8 mouse cellular contexts compared by ENCODE assay signal in the genomic region with DNA sequence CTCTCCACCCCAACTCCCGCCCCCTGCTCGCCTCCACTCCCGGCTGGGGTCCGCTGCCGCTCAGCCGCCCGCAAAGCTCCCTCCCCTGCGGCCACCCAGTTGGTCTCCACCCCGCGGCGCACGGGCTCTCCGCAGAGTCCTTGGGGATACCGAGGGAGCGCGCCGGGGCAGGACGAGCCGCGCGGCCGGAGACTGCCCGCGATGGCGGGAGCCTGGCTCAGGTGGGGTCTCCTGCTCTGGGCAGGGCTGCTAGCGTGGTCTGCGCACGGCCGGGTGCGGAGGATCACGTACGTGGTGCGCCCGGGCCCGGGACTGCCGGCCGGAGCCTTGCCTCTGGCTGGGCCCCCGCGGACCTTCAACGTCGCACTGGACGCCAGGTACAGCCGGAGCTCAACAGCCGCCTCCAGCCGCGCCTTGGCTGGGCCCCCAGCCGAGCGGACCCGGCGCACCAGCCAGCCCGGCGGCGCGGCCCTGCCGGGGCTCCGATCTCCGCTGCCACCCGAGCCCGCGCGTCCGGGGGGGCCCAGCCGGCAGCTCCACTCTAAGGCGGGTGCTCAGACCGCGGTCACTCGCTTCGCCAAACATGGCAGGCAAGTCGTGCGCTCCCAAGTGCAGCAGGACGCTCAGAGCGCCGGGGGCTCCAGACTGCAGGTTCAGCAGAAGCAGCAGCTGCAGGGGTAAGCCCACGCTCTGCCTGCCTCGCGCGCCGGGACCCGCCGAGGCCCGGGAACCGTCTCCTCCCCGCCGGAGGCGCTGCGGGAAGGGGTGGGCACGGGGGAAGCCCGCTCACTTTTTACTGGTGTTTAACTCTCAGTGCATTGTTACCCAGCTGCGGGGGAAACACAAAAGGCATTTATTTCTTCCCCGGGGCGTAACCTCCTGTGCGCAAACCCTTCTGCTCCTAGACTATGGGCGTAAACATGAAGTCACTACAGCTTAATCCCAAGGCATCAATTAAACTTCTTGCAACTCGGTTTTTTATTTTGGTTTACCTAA. TPM values are rescaled to one million over a fixed set of nuclear protein-coding genes. Genes with fewer than 3 reads are reported as not detected.
A peak's percentile ranks its signal among the peaks of the same experiment; 100 is the strongest.
DNase-seq lines count a peak whose midpoint lies in the region; ATAC-seq and TF ChIP-seq lines count a peak whose summit lies in the region.

No protein-coding gene starts in this region.

- peaks cover 2% of the 10 kb centered on the region for H3K27me3 ChIP-seq in CH12.LX (replicated peaks)
- no peaks in the 10 kb centered on the region for H3K27me3 ChIP-seq in forebrain, embryonic 11.5 days (ENCODE audit: control insufficient read depth, insufficient read depth, low read length)

- ATAC-seq in forebrain, embryonic 11.5 days (replicated peaks; ENCODE audit: low FRiP score): peak; percentile 74
- ATAC-seq in erythroid progenitor cell, adult 5-6 weeks (replicated peaks; ENCODE audit: low FRiP score, poor library complexity, severe bottlenecking): no peak

- no peaks in the 10 kb centered on the region for H3K36me3 ChIP-seq in CH12.LX (replicated peaks in 1 of 2; ENCODE audit: control insufficient read depth in 1 of 2, insufficient read depth in 1 of 2, low read length in 1 of 2)
- H3K36me3 ChIP-seq in forebrain, embryonic 11.5 days (ENCODE audit: control insufficient read depth, insufficient read depth, low read length): no peaks in the 10 kb centered on the region

- peak overlapping the region; percentile 12; the same call in 1 of the 2 replicates for H3K9ac ChIP-seq in CH12.LX (ENCODE audit: insufficient read depth, low read depth)
- H3K9ac ChIP-seq in forebrain, embryonic 11.5 days (ENCODE audit: low read length): peak overlapping the region; percentile 75

- dilution Hi-C loops in CH12.LX (cut with MboI; ENCODE audit: extremely low pct_ligation_motif_present, extremely low pct_unique_long_range_greater_than_20kb, low sequenced_read_pairs): no loop called here

- no peak for TF ChIP-seq EP300 in CH12.LX (IDR thresholded peaks at IDR 0.05; ENCODE audit: low read length)

- no peak overlapping the region for H3K27ac ChIP-seq in CH12.LX (ENCODE audit: insufficient read depth, low read depth)
- no peak overlapping the region for H3K27ac ChIP-seq in forebrain, embryonic 11.5 days (ENCODE audit: low read depth, low read length)
- no peak overlapping the region for H3K27ac ChIP-seq in left cerebral cortex, adult 2 months

- in situ Hi-C loops in CH12.LX (cut with MboI; ENCODE audit: low pct_ligation_motif_present, low pct_unique_long_range_greater_than_20kb, low sequenced_read_pairs): loop anchor here (10.0 kb wide), 1 partner anchor 181 kb away; no protein-coding TSS in a partner anchor

- intact Hi-C loops in heart, postnatal 14 days (cut with DNase I): loop anchor here (1.0 to 10.0 kb wide), 4 partner anchors 79 to 539 kb away; no protein-coding TSS in a partner anchor
- intact Hi-C loops in left cerebral cortex, adult 2 months (cut with DNase I): loop anchor here (1.0 to 5.0 kb wide), 2 partner anchors 81 to 195 kb away; no protein-coding TSS in a partner anchor

- TF ChIP-seq POLR2A in CH12.LX (IDR thresholded peaks at IDR 0.05; ENCODE audit: low read depth, low read length): no peak

- peak overlapping the region; percentile 86 for H3K4me2 ChIP-seq in CH12.LX (ENCODE audit: insufficient read depth, low read depth, poor library complexity, severe bottlenecking)
- H3K4me2 ChIP-seq in forebrain, embryonic 11.5 days (ENCODE audit: low read depth, low read length, severe bottlenecking): peak overlapping the region; percentile 96

- H3K79me2 ChIP-seq in CH12.LX (replicated peaks; ENCODE audit: control insufficient read depth, extremely low read depth, insufficient read depth, poor library complexity, severe bottlenecking): no peaks in the 10 kb centered on the region

- no peak for DNase-seq in CH12.LX (ENCODE audit: extremely low read depth)
- DNase-seq in ZHBTc4 (ENCODE audit: low read depth, low spot score): peak; percentile 69
- DNase-seq in forebrain, embryonic 11.5 days (ENCODE audit: low spot score): peak; percentile 84
- DNase-seq in heart, postnatal 14 days: peak; percentile 62 to 71
- peak; percentile 37 to 40 for DNase-seq in left cerebral cortex, adult 2 months (ENCODE audit: extremely low spot score in 1 of 2, low spot score in 2 of 2)
- DNase-seq in lung, postnatal 4 days: peak; percentile 64 to 69
- peak; percentile 41 to 57 for DNase-seq in right cerebral cortex, postnatal 10 days (ENCODE audit: low spot score in 2 of 2)

- under 1% methylated on average over 94 of the region's 94 CpGs for WGBS in forebrain, embryonic 11.5 days

- peak overlapping the region in 2 of 3 experiments; percentile 57 to 70 for H3K4me3 ChIP-seq in CH12.LX (replicated peaks in 1 of 3; ENCODE audit: low read depth in 2 of 3, low read length in 2 of 3, poor library complexity in 1 of 3)
- peak overlapping the region; percentile 79 for H3K4me3 ChIP-seq in forebrain, embryonic 11.5 days (ENCODE audit: low read depth, low read length)
- peak overlapping the region; percentile 66 for H3K4me3 ChIP-seq in left cerebral cortex, adult 2 months

- H3K9me3 ChIP-seq in CH12.LX (replicated peaks; ENCODE audit: low read length): no peaks in the 10 kb centered on the region
- H3K9me3 ChIP-seq in forebrain, embryonic 11.5 days (ENCODE audit: control insufficient read depth, low read length): no peaks in the 10 kb centered on the region

- peaks cover 0 to 2% of the 10 kb centered on the region in 2 experiments; a peak in 2 of 4 replicates for H3K4me1 ChIP-seq in CH12.LX (ENCODE audit: control insufficient read depth in 1 of 2, insufficient read depth in 2 of 2)
- H3K4me1 ChIP-seq in forebrain, embryonic 11.5 days (replicated peaks; ENCODE audit: control insufficient read depth, insufficient read depth, low read length): no peaks in the 10 kb centered on the region; the same call in 1 of the 2 replicates

- TF ChIP-seq RAD21 in CH12.LX (IDR thresholded peaks at IDR 0.05; ENCODE audit: low read depth, low read length): no peak

- no peak for TF ChIP-seq CTCF in CH12.LX (conservative IDR thresholded peaks at IDR 0.05 in 1 of 2, IDR thresholded peaks at IDR 0.05 in 1 of 2; ENCODE audit: low read depth in 2 of 2, low read length in 2 of 2)
- no peak; the same call in 1 of the 2 replicates for TF ChIP-seq CTCF in left cerebral cortex, adult 2 months (IDR thresholded peaks at IDR 0.05)

TF ChIP-seq in CH12.LX, 34 proteins besides CTCF, POLR2A, EP300 and RAD21:
- TF ChIP-seq UBTF (IDR thresholded peaks at IDR 0.05; ENCODE audit: low read depth, low read length): peak; percentile 31; the same call in 1 of the 2 replicates
- TF ChIP-seq ELF1 (IDR thresholded peaks at IDR 0.05; ENCODE audit: low read depth, low read length): no peak
TF ChIP-seq in CH12.LX: peak in this region for 1.

RNA-seq across cellular contexts. Expression of gene Ltbp1, which starts 0.6 kb away (rescaled TPM):
- total RNA-seq in CH12.LX (2012; rRNA removed): 0.92 and 2.5 TPM in 2 replicates
- 2.3 TPM in 2 replicates for total RNA-seq in CH12.LX (2014; rRNA removed)
- polyA plus RNA-seq in CH12.LX (2012; ENCODE audit: insufficient read length, low read depth): 6.4 and 7.0 TPM in 2 replicates
- polyA plus RNA-seq in forebrain, embryonic 11.5 days (2014; fragmentation: Nextera tagmentation; extraction: Ambion mirVana): 4.2 and 5.0 TPM in 2 replicates
- total RNA-seq in heart, postnatal 14 days (2021): 10 to 100 TPM; 53.0 to 53.6 TPM
- total RNA-seq in left cerebral cortex, adult 2 months (2021): 1 to 10 TPM; 8.5 to 9.3 TPM
- total RNA-seq in erythroid progenitor cell, adult 5-6 weeks (2015; ENCODE audit: low replicate concordance): 6.5 TPM in 1 of 2 replicates, not detected in the other
- 1.7 TPM in 1 of 2 replicates, not detected in the other for total RNA-seq in erythroid progenitor cell, adult 5-6 weeks (2017; ENCODE audit: low replicate concordance)

Comparison
In these comparisons a context has a peak if more than half of its experiments do, and no peak if none do; other contexts are left out.
1. RNA of gene Ltbp1, which starts 0.6 kb away (total RNA-seq): 53.0 to 53.6 TPM in heart, postnatal 14 days; 8.5 to 9.3 TPM in left cerebral cortex, adult 2 months, 0.92 to 2.5 TPM in CH12.LX and 1.7 to 6.5 TPM in erythroid progenitor cell, adult 5-6 weeks; every median in the first group is over 4 times any median in the second.
2. Peak in every context shown above with its lines, with median percentiles within 50 percentile points of each other: H3K4me3 ChIP-seq.